Mouse (Mus musculus) thymus, adult 2 months (tissue): ENCODE data around the gene Ifnar1. TPM values are rescaled to one million over a fixed set of nuclear protein-coding genes. Genes with fewer than 3 reads are reported as not detected.

ENCODE experiments used
- DNase-seq: peaks from one replicate; pipeline ENCODE4 v3.0.0; 2021
- H3K27ac ChIP-seq: fragments of 200-500 bp; 2 replicates; pipeline ENCODE4 v1.5.1; 2012; ENCODE audit warnings: low read length, control low read depth; ENCODE audit not compliant: control insufficient read depth, insufficient read depth
- H3K27me3 ChIP-seq: fragments of 200-500 bp; 2 replicates; pipeline ENCODE4 v1.6.1; 2012; ENCODE audit warnings: mild to moderate bottlenecking, low read length, moderate library complexity, mixed read lengths; ENCODE audit not compliant: control insufficient read depth, insufficient read depth
- H3K36me3 ChIP-seq: fragments of 200-500 bp; 2 replicates; pipeline ENCODE4 v1.6.1; 2012; ENCODE audit warnings: mild to moderate bottlenecking, low read length, moderate library complexity; ENCODE audit not compliant: control insufficient read depth, insufficient read depth
- H3K4me1 ChIP-seq: fragments of 200-500 bp; replicated peaks from 2 replicates; pipeline ENCODE4 v1.6.1; 2012; ENCODE audit warnings: low read length; ENCODE audit not compliant: control insufficient read depth, insufficient read depth
- H3K4me3 ChIP-seq: fragments of 200-500 bp; 2 replicates; pipeline ENCODE4 v1.5.1; 2012; ENCODE audit warnings: mild to moderate bottlenecking, low read length, control low read depth, moderate library complexity; ENCODE audit not compliant: control insufficient read depth, insufficient read depth
- CTCF ChIP-seq: fragments of 200-500 bp; IDR thresholded peaks from 2 replicates; pipeline ENCODE4 v1.5.1; 2012; ENCODE audit warnings: mild to moderate bottlenecking, control low read depth, low read length, moderate library complexity, borderline replicate concordance; ENCODE audit not compliant: control insufficient read depth, poor library complexity, insufficient read depth; ENCODE audit errors: extremely low read depth
- POLR2A ChIP-seq: fragments of 200-500 bp; IDR thresholded peaks from 2 replicates; pipeline ENCODE4 v1.6.1; 2012; ENCODE audit warnings: mild to moderate bottlenecking, low read length, control low read depth, moderate library complexity; ENCODE audit not compliant: control insufficient read depth, poor library complexity, insufficient read depth; ENCODE audit errors: extremely low read depth
- WGBS: fragments of 180-500 bp; shearing (Covaris S2); methylation state at CpG from one replicate; pipeline ENCODE4 v1.1.7; 2018; 5-methylcytosine and 5-hydroxymethylcytosine counted together
- polyA plus RNA-seq: library from polyadenylated mRNA; depleted of rRNA; stranded (reverse); fragments of >200 nt; gene quantifications from 2 replicates; pipeline ENCODE4 v1.2.3, GENCODE M21; 2012

The Ifnar1 gene
- polyA plus RNA-seq, 1 experiment: 47.0 TPM

DNA sequence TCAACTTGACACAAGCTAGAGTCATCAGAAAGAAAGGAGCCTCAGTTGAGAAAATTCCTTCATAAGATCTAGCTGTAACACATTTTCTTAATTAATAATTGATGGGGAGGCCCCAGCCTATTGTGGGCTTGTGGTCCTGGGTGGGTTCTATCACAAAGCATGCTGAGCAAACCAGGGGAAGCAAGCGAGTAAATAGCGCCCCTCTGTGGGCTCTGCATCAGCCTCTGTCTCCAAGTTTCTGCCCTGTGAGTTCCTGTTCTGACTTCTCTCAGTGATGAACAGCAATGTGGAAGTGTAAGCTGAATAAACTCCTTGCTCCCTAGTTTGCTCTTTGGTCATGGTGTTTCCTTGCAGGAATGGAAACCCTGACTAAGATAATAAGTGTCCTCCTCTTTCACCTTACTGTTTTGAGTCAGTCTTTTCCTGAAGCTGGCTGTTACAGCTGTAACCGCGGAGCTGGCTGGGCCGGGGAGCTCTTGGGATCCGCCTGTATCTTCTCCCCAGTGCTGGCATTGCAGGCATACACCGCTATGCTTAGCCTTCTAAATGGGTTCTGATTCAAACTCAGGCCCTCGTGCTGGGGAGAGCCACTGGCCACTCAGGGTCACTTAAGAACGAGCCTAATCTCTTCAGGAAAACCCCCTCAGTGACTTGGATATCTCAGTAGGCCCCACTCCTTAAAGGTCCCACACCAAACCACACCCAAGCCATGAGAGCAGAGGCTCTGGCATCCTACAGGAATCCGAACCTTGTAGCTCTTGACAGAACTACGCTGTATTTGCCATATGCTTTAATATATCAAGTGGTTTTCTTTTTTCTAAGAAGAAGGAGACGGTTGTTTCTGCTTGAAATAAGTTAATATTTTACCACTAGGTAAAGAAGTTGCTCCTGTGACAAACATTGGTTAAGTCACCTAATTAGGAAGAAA is 34.6 kb upstream of the Ifnar1 start:
- DNase-seq: no peak
- Histone ChIP-seq H3K27ac (no peak overlapping the region), H3K4me1 (peaks cover 65% of the 10 kb centered on the region), H3K27me3 (no peaks in the 10 kb centered on the region), H3K4me3 (no peak overlapping the region), H3K36me3 (no peaks in the 10 kb centered on the region)
- TF ChIP-seq CTCF: no peak
- WGBS: 96% methylated on average over 12 of the region's 12 CpGs

DNA sequence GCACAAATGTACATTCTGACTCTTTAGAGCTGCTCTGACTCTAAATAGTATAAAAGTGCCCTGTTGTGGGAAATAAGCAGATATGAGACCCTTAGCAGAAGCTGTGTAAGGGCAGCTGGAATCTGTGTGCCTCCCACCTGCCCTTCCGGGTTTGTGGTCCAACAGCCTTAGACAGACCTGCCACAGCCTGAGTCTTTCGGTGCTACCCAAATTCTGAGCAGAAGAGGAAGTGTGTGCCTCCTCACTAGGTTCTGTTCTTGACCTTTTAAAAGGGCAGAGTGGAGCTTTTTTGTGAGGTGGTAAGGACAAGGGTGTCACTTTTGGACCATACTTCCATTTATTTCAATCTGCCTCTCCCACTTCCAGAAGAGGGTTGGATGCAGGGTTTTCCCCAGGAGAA is 33.1 kb upstream of the Ifnar1 start:
- Histone ChIP-seq H3K27me3 (no peaks in the 10 kb centered on the region), H3K4me1 (peaks cover 58% of the 10 kb centered on the region), H3K36me3 (no peaks in the 10 kb centered on the region), H3K4me3 (no peak overlapping the region), H3K27ac (peak overlapping the region; percentile 63)
- TF ChIP-seq POLR2A (no peak), CTCF (no peak)
- peak; percentile 57 for DNase-seq
- 4% methylated on average over 2 of the region's 2 CpGs for WGBS

GRCm38 (mm10) chr16:91452363-91452896 is 32.6 kb upstream of the Ifnar1 start:
- no peaks in the 10 kb centered on the region for H3K27me3 ChIP-seq
- DNase-seq: no peak
- no peaks in the 10 kb centered on the region for H3K36me3 ChIP-seq
- H3K27ac ChIP-seq: peak overlapping the region; percentile 63
- H3K4me3 ChIP-seq: no peak overlapping the region
- WGBS: 9% methylated on average over 6 of the region's 6 CpGs
- peaks cover 55% of the 10 kb centered on the region for H3K4me1 ChIP-seq
- no peak for TF ChIP-seq POLR2A
- no peak for TF ChIP-seq CTCF

DNA sequence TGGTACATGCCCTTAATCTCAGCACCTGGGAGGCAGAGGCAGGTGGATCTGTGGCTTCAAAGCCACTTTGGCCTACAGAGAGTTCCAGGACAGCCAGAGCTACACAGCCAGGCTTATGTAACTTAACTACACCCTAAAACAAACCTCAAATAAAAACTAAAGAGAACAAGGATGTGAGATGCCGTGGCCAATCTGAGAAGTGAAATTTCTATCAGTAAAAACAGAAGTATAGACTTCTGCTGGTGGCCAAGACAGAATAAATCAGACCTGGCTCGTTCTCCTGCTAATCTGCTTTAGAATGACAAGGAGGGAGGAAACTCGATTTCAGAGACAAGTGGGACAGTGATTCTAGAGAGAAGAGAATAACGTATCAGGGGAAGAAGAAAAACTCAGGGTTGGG is 29.2 kb upstream of the Ifnar1 start:
- no peak for DNase-seq
- Histone ChIP-seq H3K4me3 (no peak overlapping the region), H3K36me3 (no peaks in the 10 kb centered on the region), H3K4me1 (peaks cover 52% of the 10 kb centered on the region), H3K27ac (no peak overlapping the region; the same call in 1 of the 2 replicates), H3K27me3 (no peaks in the 10 kb centered on the region)
- 52% methylated on average over 4 of the region's 4 CpGs for WGBS
- TF ChIP-seq CTCF (no peak), POLR2A (no peak)

GRCm38 (mm10) chr16:91458301-91458746 is 26.7 kb upstream of the Ifnar1 start:
- H3K27me3 ChIP-seq: no peaks in the 10 kb centered on the region
- DNase-seq: peak; percentile 85
- TF ChIP-seq POLR2A: no peak
- no peak for TF ChIP-seq CTCF
- 4% methylated on average over 21 of the region's 21 CpGs for WGBS
- H3K27ac ChIP-seq: peak overlapping the region; percentile 94
- peak overlapping the region; percentile 68 for H3K4me3 ChIP-seq
- no peaks in the 10 kb centered on the region for H3K36me3 ChIP-seq
- H3K4me1 ChIP-seq: peaks cover 50% of the 10 kb centered on the region

- no peak for TF ChIP-seq CTCF
- no peak for TF ChIP-seq POLR2A
- Histone ChIP-seq H3K36me3 (no peaks in the 10 kb centered on the region), H3K4me3 (peak overlapping the region; percentile 30), H3K4me1 (peaks cover 47% of the 10 kb centered on the region), H3K27me3 (no peaks in the 10 kb centered on the region), H3K27ac (peak overlapping the region; percentile 97)
- WGBS: 42% methylated on average over 5 of the region's 5 CpGs
- no peak for DNase-seq
These were observed 26.1 kb upstream of the Ifnar1 start for GRCm38 (mm10) chr16:91458976-91459375.
